Mouse (Mus musculus): Measurements from ENCODE around the gene Ash1l.

- TF ChIP-seq CTCF (IDR thresholded peaks at IDR 0.05) (no peak), EP300 (IDR thresholded peaks at IDR 0.05) (no peak)
Observed at GRCm38 (mm10) chr3:88925651-88926050, 24.8 kb upstream of the Ash1l start.

Measured in lung, postnatal 0 days (tissue).